Mouse (Mus musculus) midbrain, embryonic 14.5 days (tissue): Measurements from ENCODE around the gene Chl1. TPM values are rescaled to one million over a fixed set of nuclear protein-coding genes. Genes with fewer than 3 reads are reported as not detected.

ENCODE experiments used
- ATAC-seq: fragments of 200-750 bp; cut with Nextera tagmentation; 2 replicates; pipeline ENCODE4 v1.8.0; 2017; ENCODE audit warnings: moderate number of reproducible peaks, moderate library complexity; ENCODE audit not compliant: low FRiP score, low TSS enrichment
- DNase-seq: peaks from one replicate; pipeline ENCODE4 v3.0.0-alpha.2; 2015
- H3K27ac ChIP-seq: fragments of 300-500 bp; sonication (generic); replicated peaks from 2 replicates; pipeline ENCODE4 v1.5.1; 2014; ENCODE audit warnings: mild to moderate bottlenecking, low read depth, low read length, moderate library complexity
- H3K27me3 ChIP-seq: fragments of 300-500 bp; sonication (generic); 2 replicates; pipeline ENCODE4 v1.6.1; 2014; ENCODE audit warnings: low read length, control low read depth, mixed read lengths; ENCODE audit not compliant: control insufficient read depth, insufficient read depth
- H3K36me3 ChIP-seq: fragments of 300-500 bp; sonication (generic); 2 replicates; pipeline ENCODE4 v1.6.1; 2014; ENCODE audit warnings: low read length, control low read depth; ENCODE audit not compliant: control insufficient read depth, insufficient read depth
- H3K4me1 ChIP-seq: fragments of 300-500 bp; sonication (generic); 2 replicates; pipeline ENCODE4 v1.6.1; 2014; ENCODE audit warnings: mild to moderate bottlenecking, antibody characterized with exemption, low read length, control low read depth; ENCODE audit not compliant: control insufficient read depth, insufficient read depth
- H3K4me2 ChIP-seq: fragments of 300-500 bp; sonication (generic); 2 replicates; pipeline ENCODE4 v1.6.1; 2014; ENCODE audit warnings: mild to moderate bottlenecking, low read length, moderate library complexity
- H3K4me3 ChIP-seq: fragments of 300-500 bp; sonication (generic); replicated peaks from 2 replicates; pipeline ENCODE4 v1.5.1; 2014; ENCODE audit warnings: low read depth, low read length
- H3K9ac ChIP-seq: fragments of 300-500 bp; sonication (generic); replicated peaks from 2 replicates; pipeline ENCODE4 v1.6.1; 2014; ENCODE audit warnings: mild to moderate bottlenecking, low read length, moderate library complexity
- H3K9me3 ChIP-seq: fragments of 300-500 bp; sonication (generic); 2 replicates; pipeline ENCODE4 v1.6.1; 2016; ENCODE audit warnings: low read length, control low read depth, mixed read lengths; ENCODE audit not compliant: control insufficient read depth
- WGBS: fragments of 180-500 bp; shearing (Covaris S2); extraction: QIAGEN DNeasy Blood & Tissue Kit; methylation state at CpG from one replicate; pipeline ENCODE4 v1.1.7; 2014; 5-methylcytosine and 5-hydroxymethylcytosine counted together
- polyA plus RNA-seq: library from polyadenylated mRNA; unstranded; fragments of >200 nt; fragmentation: Nextera tagmentation; extraction: Ambion mirVana; gene quantifications from 2 replicates; pipeline ENCODE4 v1.2.1, GENCODE M21; 2014

Gene Chl1
- polyA plus RNA-seq, 1 experiment from 2014 or later = 146 TPM

DNA sequence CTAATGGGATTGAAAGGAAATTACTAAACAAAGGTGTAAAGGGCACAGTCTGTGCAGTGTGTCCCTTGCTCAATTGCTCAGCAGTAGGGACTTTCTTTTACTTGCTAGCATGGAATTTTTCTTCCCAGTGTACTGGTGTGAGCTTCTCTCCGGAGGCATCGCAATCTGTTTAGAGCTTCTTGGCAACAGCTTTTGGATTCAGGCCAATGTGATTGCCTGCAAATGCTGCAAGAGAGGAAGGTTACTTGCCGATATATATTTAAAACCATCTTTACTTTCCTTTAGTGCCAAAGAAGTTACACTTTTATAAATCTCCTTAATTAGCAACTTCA is 48.5 kb downstream of the Chl1 start:
- H3K36me3 ChIP-seq = no peaks in the 10 kb centered on the region
- DNase-seq (peak; percentile 81), ATAC-seq (peak; percentile 59; the same call in 1 of the 2 replicates)
- no peak overlapping the region for H3K9ac ChIP-seq
- 0 out of 2 replicates have a peak overlapping the region, but pooled peaks have one; percentile 15 for H3K27ac ChIP-seq
- WGBS = 32% methylated on average over 3 of the region's 3 CpGs
- no peak overlapping the region for H3K4me2 ChIP-seq
- H3K9me3 ChIP-seq = no peaks in the 10 kb centered on the region
- no peak overlapping the region for H3K4me3 ChIP-seq
- H3K27me3 ChIP-seq = no peaks in the 10 kb centered on the region
- peaks cover 32% of the 10 kb centered on the region for H3K4me1 ChIP-seq

DNA sequence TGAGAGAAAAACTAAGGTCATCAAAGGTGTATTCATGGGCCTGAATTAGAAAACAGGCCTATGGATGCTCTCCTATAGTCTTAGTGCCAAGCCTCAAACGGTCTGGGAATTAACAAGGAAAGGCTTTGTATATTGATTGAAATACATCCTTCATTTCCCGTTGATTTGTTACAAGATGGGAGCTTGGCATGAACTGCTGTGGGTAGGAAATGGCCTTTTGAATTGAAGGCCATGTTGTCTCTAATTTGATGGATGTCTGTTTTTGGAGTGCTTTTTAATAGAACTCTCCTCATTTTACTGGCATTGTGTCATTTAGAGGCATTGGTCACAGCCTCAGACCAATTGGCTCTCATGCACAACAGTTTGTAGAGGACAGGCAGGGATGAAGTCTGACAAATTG is 49.0 kb downstream of the Chl1 start:
- Histone ChIP-seq H3K4me3 (no peak overlapping the region), H3K27me3 (no peaks in the 10 kb centered on the region), H3K9ac (no peak overlapping the region), H3K4me1 (peaks cover 32% of the 10 kb centered on the region), H3K27ac (no peak overlapping the region), H3K9me3 (no peaks in the 10 kb centered on the region), H3K36me3 (no peaks in the 10 kb centered on the region), H3K4me2 (no peak overlapping the region)
- 50% methylated on average over 2 of the region's 2 CpGs for WGBS
- ATAC-seq = no peak
- DNase-seq = no peak

DNA sequence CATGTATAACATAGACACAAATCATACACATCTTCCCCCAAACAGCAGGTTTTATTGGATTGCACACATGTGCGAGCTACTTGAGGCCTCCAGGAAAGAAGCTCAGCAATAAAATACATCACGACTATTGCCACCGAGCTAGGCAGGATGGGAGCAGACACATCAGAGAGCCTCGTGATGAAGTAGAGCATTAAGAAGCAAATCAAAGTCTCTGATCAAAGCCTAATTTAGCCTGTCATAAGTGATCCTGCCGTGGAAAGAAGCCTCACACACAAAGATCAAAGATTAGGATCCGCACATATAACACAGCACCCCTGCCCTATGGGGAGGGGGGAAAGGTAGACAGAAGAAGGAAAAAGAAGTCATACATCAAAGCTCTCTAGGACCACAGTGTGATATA is 54.4 kb downstream of the Chl1 start:
- Histone ChIP-seq H3K4me2 (no peak overlapping the region), H3K9ac (no peak overlapping the region), H3K4me1 (peaks cover 35% of the 10 kb centered on the region), H3K27me3 (no peaks in the 10 kb centered on the region), H3K27ac (no peak overlapping the region), H3K36me3 (no peaks in the 10 kb centered on the region), H3K9me3 (no peaks in the 10 kb centered on the region), H3K4me3 (no peak overlapping the region)
- DNase-seq = peak; percentile 44
- 34% methylated on average over 6 of the region's 6 CpGs for WGBS
- no peak for ATAC-seq

DNA sequence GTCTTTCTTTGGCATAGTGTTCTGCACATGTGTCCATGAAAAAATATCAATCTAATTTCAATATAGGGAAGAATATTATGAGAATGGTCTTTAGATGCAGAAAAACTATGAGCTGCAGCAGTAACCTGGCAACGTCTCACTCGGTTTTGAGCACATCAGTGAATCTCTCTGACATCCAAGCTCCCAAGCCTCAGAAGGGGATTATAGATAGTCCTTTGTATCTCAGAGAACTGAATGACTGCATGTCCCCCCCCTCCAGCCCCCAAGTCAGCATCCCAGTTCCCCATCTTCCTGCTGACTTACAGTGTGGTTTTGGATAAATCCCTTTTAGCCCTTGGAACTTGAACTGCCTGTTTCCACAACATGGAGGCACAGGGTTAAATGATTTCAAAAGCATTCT is 56.9 kb downstream of the Chl1 start:
- WGBS = 6% methylated on average over 2 of the region's 2 CpGs
- Histone ChIP-seq H3K27me3 (no peaks in the 10 kb centered on the region), H3K4me1 (peaks cover 33% of the 10 kb centered on the region), H3K4me2 (no peak overlapping the region), H3K4me3 (no peak overlapping the region), H3K27ac (peak overlapping the region; percentile 6; the same call in 1 of the 2 replicates), H3K36me3 (no peaks in the 10 kb centered on the region), H3K9me3 (no peaks in the 10 kb centered on the region), H3K9ac (no peak overlapping the region)
- no peak for ATAC-seq
- DNase-seq = peak; percentile 41

- WGBS = 85% methylated on average over 1 of the region's 1 CpGs
- no peak for ATAC-seq
Observed at GRCm38 (mm10) chr6:103572659-103573058, 62.3 kb downstream of the Chl1 start.

DNA sequence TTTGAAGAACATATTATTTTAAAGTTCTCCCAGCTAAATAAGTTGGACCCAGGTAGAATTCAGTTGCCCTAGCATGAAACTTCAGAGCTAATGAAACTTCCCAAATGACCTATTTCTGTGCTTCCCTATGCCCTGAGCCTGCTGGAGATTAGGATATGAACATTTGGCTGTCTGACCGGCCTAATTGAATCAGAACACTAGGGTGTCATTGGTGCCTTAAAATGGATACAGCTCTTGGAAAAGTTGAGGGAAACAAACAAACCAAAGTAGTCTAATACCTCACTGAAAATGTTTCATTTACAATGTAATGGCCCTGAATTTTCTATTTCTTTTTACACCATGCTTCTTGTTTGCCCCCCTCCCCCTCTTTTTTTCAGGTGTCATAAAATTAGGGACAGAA is 73.8 kb downstream of the Chl1 start:
- DNase-seq (no peak), ATAC-seq (no peak)
- H3K9me3 ChIP-seq = no peaks in the 10 kb centered on the region
- H3K36me3 ChIP-seq = no peaks in the 10 kb centered on the region
- no peak overlapping the region for H3K4me3 ChIP-seq
- H3K9ac ChIP-seq = no peak overlapping the region
- H3K4me2 ChIP-seq = no peak overlapping the region
- H3K4me1 ChIP-seq = no peaks in the 10 kb centered on the region
- 91% methylated on average over 1 of the region's 1 CpGs for WGBS
- H3K27me3 ChIP-seq = no peaks in the 10 kb centered on the region
- H3K27ac ChIP-seq = no peak overlapping the region

More at GRCm38 (mm10) chr6:103572659-103573058, 62.3 kb downstream of the Chl1 start:
- Histone ChIP-seq H3K36me3 (no peaks in the 10 kb centered on the region), H3K4me2 (no peak overlapping the region), H3K9ac (no peak overlapping the region), H3K27ac (no peak overlapping the region), H3K4me3 (no peak overlapping the region), H3K4me1 (peaks cover 5% of the 10 kb centered on the region; the same call in 1 of the 2 replicates), H3K27me3 (no peaks in the 10 kb centered on the region), H3K9me3 (no peaks in the 10 kb centered on the region)
- no peak for DNase-seq

DNA sequence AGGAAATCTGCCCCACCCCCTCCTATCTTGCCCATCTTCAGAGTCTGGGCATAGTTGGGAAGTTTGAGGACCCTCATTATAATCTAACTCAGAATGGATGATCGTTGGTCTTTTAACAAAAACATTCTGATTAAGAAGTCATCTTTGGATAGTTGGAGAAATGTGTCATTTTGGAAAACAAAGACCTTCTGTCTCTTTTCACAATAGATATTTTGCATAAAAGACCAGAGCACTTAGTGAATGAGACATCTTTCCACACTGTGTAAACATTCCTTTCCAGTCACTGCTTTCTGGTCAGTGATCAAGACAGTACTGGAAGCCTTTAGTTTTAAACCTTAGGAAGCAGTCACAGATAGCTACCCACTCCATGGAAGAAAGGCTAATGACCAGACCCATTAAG is 75.3 kb downstream of the Chl1 start:
- DNase-seq = no peak
- 47% methylated on average over 1 of the region's 1 CpGs for WGBS
- no peak for ATAC-seq
- no peaks in the 10 kb centered on the region for H3K4me1 ChIP-seq
- H3K36me3 ChIP-seq = no peaks in the 10 kb centered on the region
- no peak overlapping the region for H3K4me2 ChIP-seq
- no peaks in the 10 kb centered on the region for H3K9me3 ChIP-seq
- H3K9ac ChIP-seq = no peak overlapping the region
- H3K4me3 ChIP-seq = no peak overlapping the region
- no peaks in the 10 kb centered on the region for H3K27me3 ChIP-seq
- no peak overlapping the region for H3K27ac ChIP-seq

- Histone ChIP-seq H3K27ac (no peak overlapping the region), H3K4me3 (no peak overlapping the region), H3K36me3 (no peaks in the 10 kb centered on the region), H3K4me1 (no peaks in the 10 kb centered on the region), H3K9me3 (no peaks in the 10 kb centered on the region), H3K9ac (no peak overlapping the region), H3K4me2 (no peak overlapping the region), H3K27me3 (no peaks in the 10 kb centered on the region)
- ATAC-seq (no peak), DNase-seq (no peak)
- WGBS = 77% methylated on average over 1 of the region's 1 CpGs
Observed at GRCm38 (mm10) chr6:103586081-103586480, 75.7 kb downstream of the Chl1 start.

- Histone ChIP-seq H3K9me3 (no peaks in the 10 kb centered on the region), H3K4me3 (no peak overlapping the region), H3K4me2 (no peak overlapping the region), H3K9ac (no peak overlapping the region), H3K36me3 (no peaks in the 10 kb centered on the region), H3K27me3 (no peaks in the 10 kb centered on the region), H3K27ac (no peak overlapping the region), H3K4me1 (no peaks in the 10 kb centered on the region)
- ATAC-seq = no peak
- DNase-seq = no peak
- 35% methylated on average over 4 of the region's 4 CpGs for WGBS
Observed at GRCm38 (mm10) chr6:103602070-103602469, 91.7 kb downstream of the Chl1 start.
